Mouse (Mus musculus): ENCODE data around the gene Btbd7. TPM values are rescaled to one million over a fixed set of nuclear protein-coding genes. Genes with fewer than 3 reads are reported as not detected.
A peak's percentile ranks its signal among the peaks of the same experiment; 100 is the strongest.

The Btbd7 gene
- total RNA-seq, 2 experiments from 2014 or later = 17.0 to 17.6 TPM

DNA sequence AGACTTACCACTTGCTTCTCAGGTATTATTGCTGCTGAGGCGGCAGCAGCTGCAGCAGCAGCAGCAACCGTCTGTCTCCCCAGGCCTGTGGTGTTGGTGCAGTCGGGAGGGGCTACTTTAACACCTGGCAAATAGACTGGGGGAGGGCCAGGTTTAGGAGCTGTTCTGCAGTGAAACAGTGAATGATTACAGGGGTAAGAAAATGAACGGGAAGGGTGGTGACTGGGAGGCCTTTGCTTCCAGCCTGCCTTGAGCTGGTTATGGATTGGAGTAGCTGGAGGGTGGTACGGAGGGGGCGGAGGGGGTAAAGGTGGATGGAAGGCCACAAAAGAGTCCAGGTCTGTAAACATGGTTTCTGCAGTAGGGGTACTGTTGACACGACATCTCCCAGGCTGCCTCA lies 90.3 kb downstream of the Btbd7 start:
- DNase-seq = no peak
- intact Hi-C loops (cut with DNase I; ENCODE audit: low total_unique reads) = no loop called here

DNA sequence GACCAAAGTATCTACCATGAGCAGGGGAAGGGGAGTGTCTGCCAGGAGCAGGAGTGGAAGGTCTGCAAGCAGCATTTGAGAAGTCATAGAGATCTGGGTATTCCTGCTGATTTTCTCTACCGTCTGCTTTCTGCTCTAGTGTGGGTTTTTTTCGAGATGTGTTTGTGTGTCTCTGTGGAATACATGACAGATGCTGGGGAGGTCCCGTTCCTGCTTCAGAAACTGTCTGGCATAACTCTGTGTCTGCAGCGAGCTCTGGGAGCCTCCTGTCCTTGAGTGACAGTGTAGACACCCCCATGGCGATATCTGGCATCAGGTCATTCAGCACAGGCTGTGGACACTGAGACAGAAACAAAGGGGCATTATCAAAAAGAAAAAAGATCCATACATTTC lies 92.7 kb downstream of the Btbd7 start:
- DNase-seq = no peak
- intact Hi-C loops (cut with DNase I; ENCODE audit: low total_unique reads) = no loop called here

DNA sequence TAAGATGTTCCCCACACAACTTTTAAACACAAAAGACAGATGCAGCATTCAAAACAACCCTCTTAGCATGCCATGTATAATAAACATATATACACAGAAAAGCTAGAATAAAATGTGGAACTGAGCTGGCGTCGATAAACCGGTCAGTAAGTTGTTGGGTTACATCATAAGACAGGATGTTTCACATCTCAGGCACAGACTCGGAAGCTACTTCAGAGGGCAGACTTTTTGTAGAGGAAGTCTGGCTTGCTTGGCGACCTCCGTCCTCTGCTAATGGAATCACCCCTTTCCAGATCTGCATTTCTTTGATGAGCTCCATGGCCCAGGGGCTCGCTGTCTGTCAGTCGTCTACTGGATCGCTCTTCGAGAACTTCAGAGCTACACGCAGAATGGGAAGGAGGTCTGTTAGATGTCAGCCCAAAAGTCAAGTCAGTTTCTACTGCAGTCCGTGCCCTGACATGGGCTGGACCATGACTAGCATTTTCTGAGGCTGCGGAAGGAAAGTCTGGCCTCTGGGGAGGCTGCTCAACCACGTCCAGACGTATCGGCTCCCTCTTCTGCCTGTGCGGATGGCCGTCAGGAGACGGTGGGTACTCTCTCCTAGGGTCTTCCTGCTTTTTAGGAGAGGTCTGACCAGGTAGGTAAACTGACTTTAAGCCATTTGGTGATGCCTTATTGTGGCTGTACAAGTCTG lies 93.2 kb downstream of the Btbd7 start:
- intact Hi-C loops (cut with DNase I; ENCODE audit: low total_unique reads) = no loop called here
- DNase-seq = no peak

DNA sequence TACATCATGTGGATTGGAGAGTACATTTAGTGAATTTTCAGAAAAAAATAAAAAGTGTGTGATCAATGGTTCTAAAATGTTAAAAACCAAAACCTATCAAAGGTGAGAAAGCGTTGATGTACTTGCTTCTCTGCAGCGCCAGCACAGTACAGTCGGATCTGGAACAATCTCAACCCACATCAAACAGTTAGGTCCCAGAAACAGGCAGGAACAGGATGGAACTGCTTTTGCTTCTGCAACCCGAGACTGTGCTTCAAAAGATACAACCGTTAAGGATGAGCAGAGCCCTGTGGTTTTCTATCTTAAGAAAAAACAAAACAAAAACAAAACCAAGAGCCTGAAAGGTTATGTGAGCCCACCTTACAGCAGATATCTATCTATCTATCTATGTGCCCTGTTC lies 95.4 kb downstream of the Btbd7 start:
- no peak for DNase-seq
- intact Hi-C loops (cut with DNase I; ENCODE audit: low total_unique reads) = no loop called here

DNA sequence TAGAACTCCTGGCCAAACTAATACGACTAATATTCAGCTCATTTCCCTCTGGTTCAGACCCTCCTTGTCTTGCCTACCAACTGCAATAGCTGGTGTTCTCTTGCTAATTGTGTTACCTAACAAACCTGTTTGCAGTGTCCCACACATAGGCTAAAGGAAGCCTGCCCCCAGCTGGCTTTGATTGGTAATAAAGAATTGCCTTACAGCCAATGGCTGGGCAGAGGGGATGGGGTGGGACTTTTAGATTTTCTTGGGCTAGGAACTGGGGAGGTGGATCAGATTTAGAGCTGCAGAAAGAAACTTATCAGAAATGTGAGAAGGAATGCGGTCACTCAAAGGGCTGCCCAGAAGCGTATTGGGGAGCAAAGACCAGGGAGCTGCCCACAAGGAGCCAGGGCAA lies 98.8 kb downstream of the Btbd7 start:
- intact Hi-C loops (cut with DNase I; ENCODE audit: low total_unique reads) = no loop called here
- DNase-seq = no peak

DNA sequence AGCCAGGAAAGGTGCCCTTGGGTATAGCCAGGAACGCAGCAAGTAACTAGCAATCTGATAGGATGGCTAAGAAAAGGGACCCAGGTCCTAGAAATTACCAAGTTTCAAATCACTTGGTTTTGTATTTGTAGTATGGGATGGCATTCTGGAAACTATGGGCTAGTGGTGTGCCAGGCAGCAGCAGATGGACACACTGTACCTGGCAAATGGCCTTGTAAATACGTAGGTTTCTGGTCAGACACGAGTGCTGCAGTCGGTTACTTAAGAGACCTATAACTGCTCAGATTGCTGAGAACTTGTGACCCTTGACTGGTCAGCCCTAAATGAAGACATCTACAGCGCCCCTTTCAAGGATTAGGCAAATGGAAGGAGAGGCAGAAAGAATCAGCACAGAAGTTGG lies 100.1 kb downstream of the Btbd7 start:
- no peak for DNase-seq
- intact Hi-C loops (cut with DNase I; ENCODE audit: low total_unique reads) = no loop called here

DNA sequence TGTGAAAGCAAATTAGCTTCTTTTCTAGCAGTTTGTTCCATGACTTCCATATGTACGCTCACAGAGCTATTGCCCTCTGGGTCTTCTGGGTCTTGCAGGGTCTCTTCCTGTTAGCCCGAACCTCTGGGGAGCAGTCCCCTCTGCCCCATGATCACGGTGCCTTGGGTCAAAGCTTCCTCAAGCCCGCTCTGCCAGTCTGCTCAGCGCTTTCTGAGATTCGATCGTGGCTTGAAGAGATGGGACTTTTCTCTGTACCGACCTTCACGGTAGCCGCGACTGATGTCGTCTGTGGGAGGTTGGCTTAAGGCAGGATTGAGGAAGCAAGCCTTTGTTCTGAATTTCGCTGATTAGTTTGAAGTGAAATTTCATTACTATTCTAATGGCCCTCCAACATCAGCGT lies 102.2 kb downstream of the Btbd7 start:
- intact Hi-C loops (cut with DNase I; ENCODE audit: low total_unique reads) = no loop called here
- DNase-seq = no peak

DNA sequence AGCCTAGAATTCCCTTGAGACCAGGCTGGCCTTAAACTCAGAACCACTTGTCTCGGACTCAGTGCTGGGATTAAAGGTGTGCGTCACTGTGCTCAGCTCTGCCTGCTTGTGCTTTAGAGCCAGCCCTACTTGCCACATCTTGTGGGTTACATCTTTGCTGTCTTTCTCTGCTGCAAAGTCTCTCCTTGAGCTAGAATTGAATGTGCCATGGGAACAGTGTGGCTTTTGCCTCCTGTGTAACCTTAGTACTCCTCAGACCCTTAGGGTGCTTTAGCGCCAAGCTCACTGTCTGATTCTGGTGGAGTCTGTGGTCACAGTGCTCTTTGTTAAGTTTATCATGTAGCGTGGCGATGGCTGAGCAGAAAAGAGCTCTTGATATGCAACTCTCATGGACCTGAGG lies 105.6 kb downstream of the Btbd7 start:
- DNase-seq = no peak
- intact Hi-C loops (cut with DNase I; ENCODE audit: low total_unique reads) = no loop called here

DNA sequence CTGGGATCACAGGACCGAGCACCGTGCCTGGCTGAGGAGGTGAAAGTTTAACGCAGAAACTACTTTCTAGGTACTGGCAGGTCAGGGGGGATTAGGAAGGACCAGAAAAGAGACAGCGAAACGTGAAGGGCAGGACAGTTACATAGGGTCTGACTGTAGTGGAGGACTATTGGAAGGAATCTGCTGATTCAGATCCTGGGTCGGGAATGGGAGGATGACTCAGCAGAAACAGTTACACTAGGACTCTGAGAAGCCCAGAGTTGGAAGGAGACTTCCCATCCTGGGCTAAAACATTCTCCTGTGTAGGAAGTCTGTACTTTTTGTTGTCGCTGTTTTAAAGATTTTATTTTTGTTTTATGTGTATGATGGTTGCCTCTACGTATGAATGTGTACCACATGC lies 106.7 kb downstream of the Btbd7 start:
- intact Hi-C loops (cut with DNase I; ENCODE audit: low total_unique reads) = no loop called here
- DNase-seq = no peak

DNA sequence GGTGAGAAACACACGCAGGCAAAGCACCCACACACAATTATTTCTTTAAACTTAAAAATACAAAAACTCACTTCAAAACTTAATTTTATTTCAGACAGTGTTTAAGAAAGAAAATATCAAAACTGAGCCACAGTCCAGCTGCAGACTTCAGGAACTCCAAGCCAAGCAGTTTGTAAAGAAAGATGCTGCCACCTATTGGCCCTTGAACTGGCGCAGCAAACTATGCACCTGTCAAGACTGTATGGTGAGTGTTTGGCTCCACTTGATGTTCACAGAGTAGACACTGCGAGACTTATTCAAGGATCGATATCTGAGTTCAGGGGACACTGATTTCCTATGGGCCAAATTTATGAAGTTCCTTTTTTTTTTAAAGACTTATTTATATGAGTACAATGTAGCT lies 109.3 kb downstream of the Btbd7 start:
- no peak for DNase-seq
- intact Hi-C loops (cut with DNase I; ENCODE audit: low total_unique reads) = loop anchor here (10.0 kb wide), 1 partner anchor 106 kb away; the partner anchor contains the start of gene Btbd7

DNA sequence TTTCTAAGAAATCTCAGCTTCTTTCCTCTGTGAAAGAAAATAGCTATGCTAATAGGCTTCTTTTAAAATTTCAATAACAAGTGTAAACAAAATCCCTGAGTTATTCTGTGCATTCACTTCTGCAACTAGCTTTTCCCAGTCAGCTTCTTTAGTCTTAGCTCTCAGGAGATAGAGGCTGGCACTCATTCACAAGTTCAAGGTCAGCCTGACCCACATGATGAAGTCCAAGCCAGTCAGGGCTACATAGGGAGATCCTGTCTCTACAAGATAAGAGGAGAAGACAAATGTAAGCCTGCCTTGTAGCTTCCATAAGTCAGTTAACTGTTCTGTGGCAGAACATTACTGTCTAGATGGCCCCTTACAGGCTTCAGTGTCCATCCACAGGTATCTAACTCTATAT lies 114.6 kb downstream of the Btbd7 start:
- no peak for DNase-seq
- intact Hi-C loops (cut with DNase I; ENCODE audit: low total_unique reads) = loop anchor here (10.0 kb wide), 1 partner anchor 111 kb away; the partner anchor contains the start of gene Btbd7

DNA sequence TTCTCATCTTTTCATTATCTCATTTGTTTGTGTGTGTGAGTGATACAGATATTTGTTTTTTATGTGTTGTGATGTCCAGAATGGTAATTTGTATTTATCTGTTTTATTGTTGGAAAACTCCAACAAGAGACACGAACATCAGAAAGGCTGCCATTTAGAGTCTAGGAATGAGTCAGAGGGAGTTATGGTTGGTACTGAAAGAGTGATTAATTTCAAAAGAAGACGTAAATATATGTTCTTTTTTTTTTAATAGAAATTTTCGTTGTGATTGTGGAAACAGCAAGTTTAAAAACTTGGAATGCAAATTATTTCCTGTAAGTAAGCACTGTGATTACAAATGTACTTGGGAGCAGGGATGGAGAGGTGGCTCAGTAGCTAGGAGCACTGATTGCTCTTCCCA lies 116.6 kb downstream of the Btbd7 start:
- DNase-seq = no peak
- intact Hi-C loops (cut with DNase I; ENCODE audit: low total_unique reads) = loop anchor here (10.0 kb wide), 1 partner anchor 113 kb away; the partner anchor contains the start of gene Btbd7

DNA sequence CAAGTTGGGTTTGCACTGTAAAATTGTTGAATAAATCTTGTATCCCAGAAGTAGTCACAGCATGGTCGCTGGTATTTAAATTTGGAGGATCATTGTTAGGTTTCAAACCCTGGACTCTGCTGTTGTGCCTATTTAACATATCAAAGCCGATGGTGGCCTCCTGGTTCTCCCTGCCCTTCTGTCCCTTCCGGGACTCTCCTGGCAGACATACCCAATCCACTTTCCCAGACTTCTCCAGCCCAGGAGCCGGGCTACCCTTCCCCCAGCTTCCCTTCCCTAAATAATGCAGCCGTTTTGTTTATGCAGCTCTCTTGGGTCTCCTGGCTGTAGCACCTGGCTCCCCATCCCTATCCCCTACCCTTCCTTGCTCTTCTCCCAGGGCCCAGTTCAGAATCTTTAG lies 119.3 kb downstream of the Btbd7 start:
- intact Hi-C loops (cut with DNase I; ENCODE audit: low total_unique reads) = no loop called here
- DNase-seq = no peak

DNA sequence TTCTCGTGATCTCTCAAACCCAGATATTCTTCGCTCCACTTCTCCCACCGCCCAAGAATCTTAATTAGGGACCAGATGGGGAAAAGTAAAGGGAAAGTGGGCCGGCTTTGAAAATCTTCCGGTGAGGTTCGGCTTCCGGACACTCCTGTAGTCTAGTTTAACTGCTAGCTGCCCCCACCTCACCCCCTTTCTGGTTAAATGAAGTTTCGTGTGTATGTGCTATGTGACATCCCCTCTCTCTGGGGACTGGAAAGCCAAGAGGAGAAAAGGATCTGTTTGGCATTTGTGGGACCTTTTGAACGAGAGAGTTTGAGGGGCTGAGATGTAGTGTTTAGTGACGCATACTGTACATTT lies 119.9 kb downstream of the Btbd7 start, which contains the start of gene Gm20604:
TSS of gene Gm20604 (minus strand) at position 270 of the 354 bp plus-strand sequence.
- intact Hi-C loops (cut with DNase I; ENCODE audit: low total_unique reads) = no loop called here
- DNase-seq = no peak

DNA sequence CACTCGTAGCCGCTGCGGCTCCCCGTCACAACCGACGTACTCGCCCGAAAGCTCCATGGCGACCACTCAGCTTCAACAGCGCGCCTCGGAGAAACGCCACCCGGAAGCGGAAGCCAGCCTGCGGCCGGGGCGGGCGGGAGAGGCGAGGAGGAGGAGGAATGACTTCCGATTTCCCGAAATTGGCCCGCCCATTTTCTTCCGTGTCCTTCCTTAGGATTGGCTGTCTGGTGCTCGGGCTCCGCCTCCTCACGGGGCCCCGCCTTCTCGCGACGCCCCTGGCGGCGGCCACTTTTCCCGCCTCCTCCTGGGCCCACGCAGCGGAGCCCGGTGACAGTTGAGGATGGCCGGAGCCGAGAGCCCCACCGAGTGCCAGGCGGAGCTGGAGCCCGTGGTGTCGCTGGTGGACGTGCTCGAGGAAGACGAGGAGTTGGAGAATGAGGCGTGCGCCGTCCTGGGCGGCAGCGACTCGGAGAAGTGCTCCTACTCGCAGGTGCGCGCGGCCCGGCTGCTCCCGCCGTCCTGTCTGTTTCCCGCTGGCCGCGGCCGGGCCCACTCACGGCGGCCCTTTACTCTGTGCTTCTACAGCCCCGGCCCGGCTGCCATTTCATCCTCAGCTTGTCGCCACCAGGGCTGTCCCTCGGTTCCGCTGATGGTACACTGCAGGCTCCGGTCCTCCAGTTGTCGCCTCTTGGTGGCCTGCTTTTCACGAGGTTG lies 120.4 kb downstream of the Btbd7 start, which contains the start of the genes Gm28051, Gon7 and Ubr7:
TSS of gene Gm28051 (minus strand) at position 77 of the 714 bp plus-strand sequence.
TSS of gene Gon7 (minus strand) at position 115 of the 714 bp plus-strand sequence.
TSS of gene Ubr7 (plus strand) at position 279 of the 714 bp plus-strand sequence.
- intact Hi-C loops (cut with DNase I; ENCODE audit: low total_unique reads) = no loop called here
- peak; percentile 97 for DNase-seq

DNA sequence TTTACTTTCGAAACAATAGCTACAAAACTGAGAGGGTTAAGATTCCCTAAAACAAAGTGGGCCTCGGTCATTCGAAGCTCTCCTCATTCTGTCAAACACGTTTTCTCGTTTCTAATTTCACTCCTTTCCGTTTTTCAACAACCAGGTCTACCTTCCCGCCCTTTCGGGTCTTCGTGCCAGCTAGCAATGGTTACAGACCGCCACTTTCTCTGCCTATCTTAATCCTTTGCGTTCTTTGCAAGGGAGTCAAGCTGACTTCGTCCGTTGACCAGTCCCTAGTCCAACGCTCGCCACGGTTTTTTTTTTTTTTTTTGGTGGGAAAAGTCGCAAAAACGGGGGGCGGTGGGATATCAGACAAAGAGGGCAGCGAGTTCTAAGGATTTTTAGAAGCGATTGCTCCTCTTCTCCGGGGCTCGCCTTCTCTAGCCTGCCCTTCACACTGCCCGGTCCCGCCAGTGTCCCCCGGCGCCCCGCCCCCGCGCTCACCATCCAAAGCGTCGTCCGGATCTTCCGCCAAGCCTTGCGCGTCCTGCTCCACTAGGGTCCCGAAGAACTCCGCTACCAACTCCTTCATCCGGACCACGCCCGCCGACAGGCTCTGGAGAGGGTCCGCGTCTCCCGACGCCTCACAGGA lies 121.1 kb downstream of the Btbd7 start:
- intact Hi-C loops (cut with DNase I; ENCODE audit: low total_unique reads) = no loop called here

DNA sequence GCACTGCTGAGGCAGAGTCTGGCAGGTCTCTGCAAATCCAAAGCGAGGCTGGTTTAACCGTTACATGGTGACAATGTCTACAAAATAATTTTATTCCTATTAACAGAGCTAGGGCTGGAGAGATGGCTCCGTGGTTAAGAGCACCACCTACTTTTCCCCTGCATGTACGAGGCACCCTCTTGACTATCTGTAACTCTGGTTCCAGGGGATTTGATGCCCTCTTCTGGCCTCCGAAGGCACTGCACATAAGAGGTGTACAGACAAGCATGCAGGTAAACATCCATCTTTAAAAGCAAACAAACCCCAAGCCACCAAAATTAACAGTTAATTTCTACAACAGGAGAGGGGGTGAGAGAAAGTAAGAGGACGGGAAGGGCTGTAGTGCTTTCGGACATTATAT lies 122.0 kb downstream of the Btbd7 start:
- peak; percentile 11 for DNase-seq
- intact Hi-C loops (cut with DNase I; ENCODE audit: low total_unique reads) = no loop called here

More for the DNA sequence above, 121.1 kb downstream of the Btbd7 start:
- no peak for DNase-seq

DNA sequence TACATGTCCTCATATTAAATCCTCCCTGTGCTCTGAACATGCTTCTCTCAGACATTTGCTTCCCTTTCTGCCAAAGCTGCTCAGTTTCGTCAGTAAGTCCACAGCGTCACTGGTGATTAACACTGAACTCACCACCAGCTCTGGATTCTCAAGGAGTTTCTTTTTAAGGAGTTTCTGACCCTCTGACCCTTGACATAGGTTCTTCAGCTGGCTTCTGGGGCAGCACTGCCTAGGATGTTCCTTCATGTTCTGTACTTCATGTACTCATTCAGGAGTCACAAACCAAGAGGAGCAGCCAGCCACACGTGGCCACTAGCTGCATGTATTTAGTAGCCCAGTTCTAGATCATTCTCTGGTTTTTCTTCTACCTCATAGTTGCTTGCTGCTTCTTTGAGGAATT lies 130.0 kb downstream of the Btbd7 start:
- no peak for DNase-seq
- intact Hi-C loops (cut with DNase I; ENCODE audit: low total_unique reads) = no loop called here

DNA sequence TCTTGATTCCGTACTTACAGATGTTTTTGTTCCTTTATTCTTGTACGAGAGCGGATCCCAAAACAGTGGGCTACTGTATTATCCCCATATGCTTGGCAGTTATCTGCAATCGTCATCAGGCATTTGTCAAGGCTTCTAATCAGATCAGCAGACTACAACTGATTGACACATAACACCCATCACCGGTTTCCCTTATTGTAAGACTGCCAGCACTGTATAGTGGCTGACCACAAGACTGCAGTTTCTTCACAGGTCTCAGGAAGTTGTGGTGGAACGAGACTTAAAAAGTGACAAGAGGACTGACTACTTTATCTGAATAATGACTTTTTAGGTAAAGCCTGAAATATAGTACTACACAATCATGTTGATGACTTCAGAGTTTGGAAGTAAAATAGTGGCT lies 133.4 kb downstream of the Btbd7 start:
- intact Hi-C loops (cut with DNase I; ENCODE audit: low total_unique reads) = no loop called here

More for the DNA sequence above, 133.4 kb downstream of the Btbd7 start:
- DNase-seq = no peak
